Mouse (Mus musculus) small intestine, adult 10 weeks (tissue): Measurements from ENCODE around the gene Cdrt4. TPM values are rescaled to one million over a fixed set of nuclear protein-coding genes. Genes with fewer than 3 reads are reported as not detected.

Source experiments
- polyA plus RNA-seq: library from polyadenylated mRNA; stranded (reverse); fragments of 350-450 nt; fragmentation: Illumina TruSeq; extraction: RNeasy Lipid Tissue Mini Kit (QIAGEN cat#74804); gene quantifications from one replicate; pipeline ENCODE4 v1.2.3, GENCODE M21; 2014; ENCODE audit warnings: low replicate concordance

Cdrt4 gene
- polyA plus RNA-seq = not detected

DNA sequence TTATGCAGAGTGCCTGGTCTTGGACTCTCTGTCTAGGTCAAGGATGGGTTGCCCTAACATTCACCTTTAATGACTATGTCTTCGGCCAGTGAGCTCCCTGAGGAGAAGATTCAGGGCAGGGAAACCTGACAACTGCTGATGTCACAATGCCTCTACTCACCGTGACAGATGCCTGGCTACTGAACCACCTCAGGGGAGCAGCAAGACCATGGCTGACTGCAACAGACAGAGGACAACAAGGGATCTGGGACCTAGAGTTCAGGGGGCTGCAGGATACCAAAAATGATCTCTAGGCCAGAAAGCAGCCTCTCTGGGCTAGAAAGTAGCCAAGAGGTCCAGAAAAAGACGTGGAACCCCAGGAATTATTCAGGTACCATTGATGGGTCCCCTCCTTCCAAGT lies at the start of gene Cdrt4:
TSS of gene Cdrt4 (plus strand) at position 182 of the 400 bp plus-strand sequence.

Other genes with a start within 250 kb of the Cdrt4 start
- gene Zfp287, start 219.3 kb upstream of the Cdrt4 start, polyA plus RNA-seq = 1.5 TPM
- not detected for gene Gm10428, start 198.1 kb upstream of the Cdrt4 start, polyA plus RNA-seq
- 0.74 TPM for gene Zfp286, start 161.7 kb upstream of the Cdrt4 start, polyA plus RNA-seq
- 17.3 TPM for gene Trim16, start 131.0 kb upstream of the Cdrt4 start, polyA plus RNA-seq
- 0.22 TPM for gene Fbxw10, start 104.1 kb upstream of the Cdrt4 start, polyA plus RNA-seq
- gene Tvp23b, start 71.7 kb upstream of the Cdrt4 start, polyA plus RNA-seq = 101 TPM
- not detected for gene Tekt3, start 110.5 kb downstream of the Cdrt4 start, polyA plus RNA-seq
- 118 TPM for gene Pmp22, start 177.8 kb downstream of the Cdrt4 start, polyA plus RNA-seq